Mouse (Mus musculus) lung, embryonic 14.5 days (tissue): ENCODE measurements around the gene AC134908.4. TPM values are rescaled to one million over a fixed set of nuclear protein-coding genes. Genes with fewer than 3 reads are reported as not detected.

ENCODE experiments used
- ATAC-seq: fragments of 200-750 bp; cut with Nextera tagmentation; 2 replicates; pipeline ENCODE4 v1.8.0; 2017; ENCODE audit warnings: mild to moderate bottlenecking, moderate TSS enrichment, moderate library complexity; ENCODE audit not compliant: insufficient read depth
- DNase-seq: peaks from one replicate; pipeline ENCODE4 v3.0.0-alpha.2; 2015
- H3K27ac ChIP-seq: fragments of 300-500 bp; sonication (generic); 2 replicates; pipeline ENCODE4 v1.5.1; 2014; ENCODE audit warnings: low read depth, mild to moderate bottlenecking, moderate library complexity
- H3K27me3 ChIP-seq: fragments of 300-500 bp; sonication (generic); 2 replicates; pipeline ENCODE4 v1.6.1; 2014; ENCODE audit warnings: low read length, control low read depth; ENCODE audit not compliant: insufficient read depth
- H3K36me3 ChIP-seq: fragments of 300-500 bp; sonication (generic); 2 replicates; pipeline ENCODE4 v1.6.1; 2014; ENCODE audit warnings: control low read depth; ENCODE audit not compliant: insufficient read depth
- H3K4me1 ChIP-seq: fragments of 300-500 bp; sonication (generic); 2 replicates; pipeline ENCODE4 v1.6.1; 2014; ENCODE audit warnings: antibody characterized with exemption, control low read depth; ENCODE audit not compliant: insufficient read depth
- H3K4me2 ChIP-seq: fragments of 300-500 bp; sonication (generic); 2 replicates; pipeline ENCODE4 v1.6.1; 2014; ENCODE audit warnings: mild to moderate bottlenecking
- H3K4me3 ChIP-seq: fragments of 300-500 bp; sonication (generic); 2 replicates; pipeline ENCODE4 v1.5.1; 2014; ENCODE audit warnings: low read depth, low read length
- H3K9ac ChIP-seq: fragments of 300-500 bp; sonication (generic); 2 replicates; pipeline ENCODE4 v1.6.1; 2014
- H3K9me3 ChIP-seq: fragments of 300-500 bp; sonication (generic); 2 replicates; pipeline ENCODE4 v1.6.1; 2016; ENCODE audit warnings: low read depth, low read length, control low read depth
- CTCF ChIP-seq: IDR thresholded peaks from 2 replicates; pipeline ENCODE4 v1.5.1; 2016; ENCODE audit warnings: antibody characterized with exemption, low read depth
- WGBS: fragments of 180-500 bp; shearing (Covaris S2); extraction: QIAGEN DNeasy Blood & Tissue Kit; methylation state at CpG from one replicate; pipeline ENCODE4 v1.1.7; 2014; 5-methylcytosine and 5-hydroxymethylcytosine counted together
- polyA plus RNA-seq: library from polyadenylated mRNA; unstranded; fragments of >200 nt; fragmentation: Nextera tagmentation; extraction: Ambion mirVana; gene quantifications from 2 replicates; pipeline ENCODE4 v1.2.1, GENCODE M21; 2014

Gene AC134908.4
- polyA plus RNA-seq, 1 experiment from 2014 or later, result not detected

- ATAC-seq (no peak), DNase-seq (no peak)
- H3K27me3 ChIP-seq, result no peaks in the 10 kb centered on the region
- WGBS, result 92% methylated on average over 27 of the region's 27 CpGs
- TF ChIP-seq CTCF, result no peak
- no peak overlapping the region for H3K27ac ChIP-seq
- H3K4me1 ChIP-seq, result peaks cover 25% of the 10 kb centered on the region
- peaks cover 47% of the 10 kb centered on the region for H3K36me3 ChIP-seq
- no peak overlapping the region for H3K4me3 ChIP-seq
- no peak overlapping the region for H3K4me2 ChIP-seq
- H3K9me3 ChIP-seq, result no peaks in the 10 kb centered on the region
- no peak overlapping the region for H3K9ac ChIP-seq
Measured at GRCm38 (mm10) chr17:25825984-25826570, 30.6 kb upstream of the AC134908.4 start.

- TF ChIP-seq CTCF, result no peak
Measured at GRCm38 (mm10) chr17:25825311-25825710, 29.9 kb upstream of the AC134908.4 start.

GRCm38 (mm10) chr17:25824362-25825142 is 29.1 kb upstream of the AC134908.4 start:
- ATAC-seq (no peak), DNase-seq (no peak)
- Histone ChIP-seq H3K36me3 (peaks cover 32% of the 10 kb centered on the region), H3K9me3 (no peaks in the 10 kb centered on the region), H3K27ac (no peak overlapping the region), H3K4me3 (peak overlapping the region; percentile 67), H3K9ac (peak overlapping the region; percentile 74), H3K27me3 (peaks cover 9% of the 10 kb centered on the region), H3K4me1 (peaks cover 18% of the 10 kb centered on the region), H3K4me2 (peak overlapping the region; percentile 98)
- WGBS, result 67% methylated on average over 17 of the region's 17 CpGs
- no peak for TF ChIP-seq CTCF

More at GRCm38 (mm10) chr17:25825311-25825710, 29.9 kb upstream of the AC134908.4 start:
- ATAC-seq (no peak), DNase-seq (no peak)
- Histone ChIP-seq H3K9ac (no peak overlapping the region), H3K9me3 (no peaks in the 10 kb centered on the region), H3K4me3 (no peak overlapping the region), H3K27me3 (peaks cover 2% of the 10 kb centered on the region), H3K36me3 (peaks cover 39% of the 10 kb centered on the region), H3K4me2 (peak overlapping the region; percentile 98; the same call in 1 of the 2 replicates), H3K4me1 (peaks cover 22% of the 10 kb centered on the region), H3K27ac (no peak overlapping the region)
- 80% methylated on average over 6 of the region's 6 CpGs for WGBS

- H3K4me2 ChIP-seq, result peak within 1 kb of the TSS; percentile 98
- peak; percentile 96 for DNase-seq
- H3K36me3 ChIP-seq, result peaks cover 30% of the 10 kb centered on the region
- H3K27me3 ChIP-seq, result peaks cover 20% of the 10 kb centered on the region
- peaks cover 16% of the 10 kb centered on the region for H3K4me1 ChIP-seq
- peak; percentile 74 for ATAC-seq
- peak within 1 kb of the TSS; percentile 74 for H3K9ac ChIP-seq
- no peaks in the 10 kb centered on the region for H3K9me3 ChIP-seq
- peak within 1 kb of the TSS; percentile 67 for H3K4me3 ChIP-seq
- TF ChIP-seq CTCF, result no peak
- under 1% methylated on average over 18 of the region's 18 CpGs for WGBS
- H3K27ac ChIP-seq, result peak within 1 kb of the TSS; percentile 63
Measured at GRCm38 (mm10) chr17:25823452-25823851, 28.0 kb upstream of the AC134908.4 start, which contains the start of gene Wdr24. TSS of gene Wdr24 (plus strand) at chr17:25823627.

GRCm38 (mm10) chr17:25818851-25819780 is 23.7 kb upstream of the AC134908.4 start:
- no peak for DNase-seq
- no peak overlapping the region; the same call in 1 of the 2 replicates for H3K4me3 ChIP-seq
- no peaks in the 10 kb centered on the region for H3K9me3 ChIP-seq
- H3K27ac ChIP-seq, result no peak overlapping the region
- H3K9ac ChIP-seq, result peak overlapping the region; percentile 3; the same call in 1 of the 2 replicates
- H3K27me3 ChIP-seq, result peaks cover 28% of the 10 kb centered on the region
- H3K4me2 ChIP-seq, result peak overlapping the region; percentile 27; the same call in 1 of the 2 replicates
- no peak for TF ChIP-seq CTCF
- ATAC-seq, result no peak
- WGBS, result 7% methylated on average over 46 of the region's 46 CpGs
- peaks cover 4% of the 10 kb centered on the region for H3K4me1 ChIP-seq
- no peaks in the 10 kb centered on the region for H3K36me3 ChIP-seq

GRCm38 (mm10) chr17:25817662-25818061 is 22.2 kb upstream of the AC134908.4 start:
- H3K4me2 ChIP-seq, result no peak overlapping the region
- no peak for DNase-seq
- H3K4me3 ChIP-seq, result no peak overlapping the region
- H3K27ac ChIP-seq, result no peak overlapping the region
- H3K9ac ChIP-seq, result no peak overlapping the region
- peaks cover 31% of the 10 kb centered on the region for H3K27me3 ChIP-seq
- H3K36me3 ChIP-seq, result no peaks in the 10 kb centered on the region
- no peaks in the 10 kb centered on the region for H3K9me3 ChIP-seq
- no peak for ATAC-seq
- no peak for TF ChIP-seq CTCF
- no peaks in the 10 kb centered on the region for H3K4me1 ChIP-seq
- 73% methylated on average over 11 of the region's 11 CpGs for WGBS
